Mouse (Mus musculus): ENCODE data around the gene H2-T3. TPM values are rescaled to one million over a fixed set of nuclear protein-coding genes. Genes with fewer than 3 reads are reported as not detected.
"Not testable (repeated sequence)": the region's sequence is repeated elsewhere in the genome, so short reads cannot be mapped to it uniquely, and the experiment has no call there.

Gene H2-T3
- polyA plus RNA-seq, 1 experiment from 2014 or later, result not detected

DNA sequence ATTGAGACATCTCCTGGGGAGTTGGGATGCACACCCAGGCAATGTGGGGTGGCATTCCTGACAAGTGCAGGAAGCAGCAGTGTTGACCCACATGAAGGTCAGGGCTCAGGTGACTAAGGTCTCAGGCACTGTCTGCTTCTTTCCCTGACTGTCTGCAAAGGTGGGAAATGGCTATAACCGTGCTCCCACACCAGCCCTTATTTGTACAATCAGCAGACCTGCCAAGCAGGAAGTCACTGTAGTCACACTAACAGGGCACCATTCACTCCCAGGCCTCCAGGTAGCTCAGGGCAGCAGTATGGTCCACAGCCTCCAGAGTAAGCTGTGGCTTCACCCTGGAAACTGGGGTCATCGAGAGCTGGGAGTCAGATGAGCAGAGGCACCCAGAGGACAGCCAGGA, 2.3 kb upstream of the H2-T3 start:
- no peak overlapping the region for H3K4me3 ChIP-seq (ENCODE audit: low read depth, low read length)
- ATAC-seq (ENCODE audit: insufficient read depth, low FRiP score, low TSS enrichment), result no peak
- no peak overlapping the region for H3K27ac ChIP-seq (ENCODE audit: low read depth, low read length)
- H3K36me3 ChIP-seq (ENCODE audit: control insufficient read depth, insufficient read depth, low read length), result no peaks in the 10 kb centered on the region
- WGBS, result 80% methylated on average over 2 of the region's 2 CpGs
- no peaks in the 10 kb centered on the region for H3K9me3 ChIP-seq (ENCODE audit: control insufficient read depth, low read length)
- peaks cover 10% of the 10 kb centered on the region for H3K27me3 ChIP-seq (ENCODE audit: control insufficient read depth, insufficient read depth, low read length)
- H3K9ac ChIP-seq (ENCODE audit: low read length), result no peak overlapping the region
- no peaks in the 10 kb centered on the region for H3K4me1 ChIP-seq (ENCODE audit: control insufficient read depth, insufficient read depth, low read length)
- no peak for DNase-seq (ENCODE audit: low spot score)
- H3K4me2 ChIP-seq (ENCODE audit: low read depth), result no peak overlapping the region

DNA sequence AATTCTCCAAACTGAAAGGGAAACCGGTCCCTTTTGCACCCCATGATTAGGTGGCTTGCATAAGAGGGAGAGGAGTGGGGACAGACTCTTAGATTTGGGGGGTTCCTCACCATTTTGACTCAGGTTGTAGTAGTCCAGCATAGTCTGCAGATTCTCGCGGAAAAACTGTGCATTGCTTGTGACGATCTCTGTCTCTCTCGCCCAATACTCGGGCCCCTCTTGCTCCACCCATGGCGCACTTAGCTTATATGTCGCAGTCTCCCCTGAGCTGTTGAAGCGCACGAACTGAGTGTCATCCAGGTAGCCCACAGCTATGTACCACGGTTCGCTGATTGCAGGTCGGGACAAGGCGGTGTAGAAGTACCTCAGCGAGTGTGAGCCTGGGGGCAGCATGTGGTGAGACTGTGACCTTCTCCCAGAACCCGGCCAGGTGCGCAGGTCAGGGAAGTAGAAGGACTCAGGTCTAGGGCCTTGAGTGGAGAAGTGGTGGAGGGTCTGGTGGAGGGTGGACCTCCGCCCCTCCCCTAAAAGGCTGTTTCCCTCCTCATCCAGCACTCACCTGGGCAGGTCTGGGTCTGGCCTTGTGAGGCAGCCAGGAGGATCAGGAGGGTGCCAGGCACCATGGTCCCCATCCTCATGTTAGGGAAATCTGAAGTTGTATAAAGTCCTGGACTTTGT, 457 bp downstream of the H2-T3 start:
- Histone ChIP-seq H3K9ac (ENCODE audit: low read length) (no peak overlapping the region), H3K27ac (ENCODE audit: low read depth, low read length) (no peak overlapping the region), H3K4me2 (ENCODE audit: low read depth) (no peak overlapping the region), H3K4me3 (ENCODE audit: low read depth, low read length) (no peak overlapping the region), H3K27me3 (ENCODE audit: control insufficient read depth, insufficient read depth, low read length) (peaks cover 10% of the 10 kb centered on the region), H3K36me3 (ENCODE audit: control insufficient read depth, insufficient read depth, low read length) (no peaks in the 10 kb centered on the region), H3K9me3 (ENCODE audit: control insufficient read depth, low read length) (no peaks in the 10 kb centered on the region), H3K4me1 (ENCODE audit: control insufficient read depth, insufficient read depth, low read length) (no peaks in the 10 kb centered on the region)
- no peak for ATAC-seq (ENCODE audit: insufficient read depth, low FRiP score, low TSS enrichment)
- WGBS, result 38% methylated on average over 18 of the region's 18 CpGs
- DNase-seq (ENCODE audit: low spot score), result no peak

DNA sequence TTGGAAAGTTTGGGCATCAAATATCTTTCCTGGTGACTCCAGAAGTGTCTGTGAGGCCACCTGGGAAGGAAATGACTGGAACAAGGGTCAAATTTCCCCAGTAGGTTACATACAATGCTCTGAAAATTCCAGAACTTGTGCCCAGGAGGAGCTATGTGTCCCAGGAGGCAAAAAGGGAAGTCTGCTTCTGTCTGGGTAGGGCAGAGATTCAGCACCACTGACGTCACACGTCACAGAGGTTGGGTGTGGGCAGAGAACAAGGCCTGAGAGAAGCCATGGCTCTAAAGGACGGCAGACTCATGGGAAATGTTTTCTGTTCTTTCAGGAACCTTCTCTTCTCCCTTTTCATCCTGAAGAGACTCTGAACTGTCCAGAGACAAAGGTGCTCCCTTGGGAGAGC, 2.5 kb downstream of the H2-T3 start:
- Histone ChIP-seq H3K4me2 (ENCODE audit: low read depth) (no peak overlapping the region), H3K4me3 (ENCODE audit: low read depth, low read length) (no peak overlapping the region), H3K27me3 (ENCODE audit: control insufficient read depth, insufficient read depth, low read length) (peaks cover 14% of the 10 kb centered on the region), H3K4me1 (ENCODE audit: control insufficient read depth, insufficient read depth, low read length) (no peaks in the 10 kb centered on the region), H3K9me3 (ENCODE audit: control insufficient read depth, low read length) (no peaks in the 10 kb centered on the region), H3K9ac (ENCODE audit: low read length) (no peak overlapping the region), H3K36me3 (ENCODE audit: control insufficient read depth, insufficient read depth, low read length) (no peaks in the 10 kb centered on the region), H3K27ac (ENCODE audit: low read depth, low read length) (no peak overlapping the region)
- 74% methylated on average over 3 of the region's 3 CpGs for WGBS
- ATAC-seq (ENCODE audit: insufficient read depth, low FRiP score, low TSS enrichment) (no peak), DNase-seq (ENCODE audit: low spot score) (no peak)

DNA sequence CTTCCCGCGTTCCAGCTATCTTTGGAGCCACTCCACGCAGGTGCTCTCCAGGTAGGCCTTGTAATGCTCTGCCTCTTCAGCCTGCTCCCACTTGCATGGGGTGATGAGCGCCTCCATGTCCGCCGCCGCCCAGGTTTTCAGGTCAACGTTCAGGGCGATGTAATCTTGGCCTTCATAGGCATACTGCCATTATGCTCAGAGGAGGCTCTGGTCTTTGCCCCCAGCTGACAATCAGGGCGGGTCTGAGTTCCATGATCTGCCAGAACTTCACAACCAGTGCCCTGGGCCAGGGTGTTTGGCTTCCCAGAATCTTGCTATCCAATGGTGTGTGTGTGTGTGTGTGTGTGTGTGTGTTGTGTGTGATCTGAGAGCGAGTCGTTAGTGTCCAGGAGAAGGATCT, 7.9 kb downstream of the H2-T3 start:
- no peaks in the 10 kb centered on the region for H3K9me3 ChIP-seq (ENCODE audit: control insufficient read depth, low read length)
- DNase-seq (ENCODE audit: low spot score) (no peak), ATAC-seq (ENCODE audit: insufficient read depth, low FRiP score, low TSS enrichment) (no peak)
- H3K36me3 ChIP-seq (ENCODE audit: control insufficient read depth, insufficient read depth, low read length), result no peaks in the 10 kb centered on the region
- H3K27ac ChIP-seq (ENCODE audit: low read depth, low read length), result no peak overlapping the region
- H3K4me2 ChIP-seq (ENCODE audit: low read depth), result no peak overlapping the region
- H3K4me3 ChIP-seq (ENCODE audit: low read depth, low read length), result no peak overlapping the region
- peaks cover 13% of the 10 kb centered on the region for H3K27me3 ChIP-seq (ENCODE audit: control insufficient read depth, insufficient read depth, low read length)
- H3K4me1 ChIP-seq (ENCODE audit: control insufficient read depth, insufficient read depth, low read length), result no peaks in the 10 kb centered on the region
- 77% methylated on average over 12 of the region's 12 CpGs for WGBS
- no peak overlapping the region for H3K9ac ChIP-seq (ENCODE audit: low read length)

DNA sequence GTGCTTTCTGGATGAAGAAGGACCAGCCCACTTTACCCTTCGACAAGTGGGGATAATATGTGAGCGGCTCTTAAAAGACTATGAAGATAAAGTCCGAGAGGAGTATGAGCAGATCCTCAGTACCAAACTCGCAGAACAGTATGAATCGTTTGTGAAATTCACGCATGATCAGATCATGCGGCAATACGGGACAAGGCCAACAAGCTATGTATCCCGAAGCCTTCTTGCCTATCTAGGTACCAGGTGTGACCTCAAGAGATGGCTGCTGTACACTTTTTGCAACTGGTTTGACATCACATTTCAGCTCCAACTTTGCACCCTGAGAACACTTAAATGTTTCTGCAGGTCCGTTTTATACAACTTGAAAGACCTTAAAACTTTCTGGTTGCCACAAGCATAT, 10.6 kb downstream of the H2-T3 start:
- peaks cover 13% of the 10 kb centered on the region for H3K27me3 ChIP-seq (ENCODE audit: control insufficient read depth, insufficient read depth, low read length)
- not testable (repeated sequence) for H3K36me3 ChIP-seq (ENCODE audit: control insufficient read depth, insufficient read depth, low read length); ATAC-seq (ENCODE audit: insufficient read depth, low FRiP score, low TSS enrichment); H3K4me1 ChIP-seq (ENCODE audit: control insufficient read depth, insufficient read depth, low read length); DNase-seq (ENCODE audit: low spot score); H3K9me3 ChIP-seq (ENCODE audit: control insufficient read depth, low read length); H3K4me2 ChIP-seq (ENCODE audit: low read depth); H3K9ac ChIP-seq (ENCODE audit: low read length); H3K4me3 ChIP-seq (ENCODE audit: low read depth, low read length); H3K27ac ChIP-seq (ENCODE audit: low read depth, low read length)
- 12% methylated on average over 10 of the region's 10 CpGs for WGBS

DNA sequence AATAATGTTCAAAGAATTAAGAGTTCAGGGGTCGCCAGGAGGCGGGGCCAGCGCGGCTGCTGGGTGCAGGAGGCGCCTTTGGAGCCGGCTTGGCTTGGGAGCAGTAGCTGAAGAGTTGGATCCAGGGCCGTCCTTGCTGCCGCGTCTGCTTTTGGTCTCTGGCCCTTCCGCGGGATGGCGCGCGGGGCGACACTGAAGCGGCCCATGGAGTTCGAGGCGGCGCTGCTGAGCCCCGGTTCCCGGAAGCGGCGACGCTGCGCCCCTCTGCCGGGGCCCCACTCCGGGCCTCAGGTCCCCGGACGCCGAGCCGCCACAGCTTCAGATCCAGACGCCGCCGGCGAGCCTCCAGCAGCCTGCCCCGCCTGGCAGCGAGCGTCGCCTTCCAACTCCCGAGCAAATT, 11.1 kb downstream of the H2-T3 start:
- Histone ChIP-seq H3K27me3 (ENCODE audit: control insufficient read depth, insufficient read depth, low read length) (peaks cover 13% of the 10 kb centered on the region), H3K9ac (ENCODE audit: low read length) (0 out of 2 replicates have a peak overlapping the region, but pooled peaks have one; percentile 14), H3K4me2 (ENCODE audit: low read depth) (peak overlapping the region; percentile 47), H3K4me3 (ENCODE audit: low read depth, low read length) (peak overlapping the region; percentile 31)
- H3K27ac ChIP-seq (ENCODE audit: low read depth, low read length); H3K36me3 ChIP-seq (ENCODE audit: control insufficient read depth, insufficient read depth, low read length); H3K9me3 ChIP-seq (ENCODE audit: control insufficient read depth, low read length); H3K4me1 ChIP-seq (ENCODE audit: control insufficient read depth, insufficient read depth, low read length): not testable (repeated sequence)
- under 1% methylated on average over 40 of the region's 40 CpGs for WGBS
- peak; percentile 49 for DNase-seq (ENCODE audit: low spot score)
- 0 out of 2 replicates have a peak, but pooled peaks have one; percentile 53 for ATAC-seq (ENCODE audit: insufficient read depth, low FRiP score, low TSS enrichment)

DNA sequence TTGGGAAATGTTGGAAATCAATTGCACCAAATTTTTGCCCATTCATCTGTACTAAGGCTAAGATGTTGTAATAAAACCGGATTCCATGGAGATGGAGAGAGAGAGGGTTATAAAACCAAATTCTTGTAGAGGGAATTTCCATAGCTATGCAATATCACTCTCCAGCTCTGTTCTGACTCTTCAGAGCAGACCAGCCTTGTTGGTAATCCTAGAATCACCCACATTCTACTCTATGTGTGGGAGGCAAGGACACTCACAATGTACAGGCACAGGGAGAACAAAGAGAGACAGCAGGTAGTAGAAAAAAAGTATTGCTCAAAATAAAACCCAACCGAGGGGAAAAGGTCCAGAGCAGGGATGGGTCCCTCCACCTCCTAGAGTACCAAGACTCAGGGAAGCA, 14.0 kb downstream of the H2-T3 start:
- not testable (repeated sequence) for H3K4me2 ChIP-seq (ENCODE audit: low read depth); H3K27me3 ChIP-seq (ENCODE audit: control insufficient read depth, insufficient read depth, low read length); H3K27ac ChIP-seq (ENCODE audit: low read depth, low read length); ATAC-seq (ENCODE audit: insufficient read depth, low FRiP score, low TSS enrichment); H3K9ac ChIP-seq (ENCODE audit: low read length); H3K9me3 ChIP-seq (ENCODE audit: control insufficient read depth, low read length); H3K4me3 ChIP-seq (ENCODE audit: low read depth, low read length); DNase-seq (ENCODE audit: low spot score); H3K36me3 ChIP-seq (ENCODE audit: control insufficient read depth, insufficient read depth, low read length); H3K4me1 ChIP-seq (ENCODE audit: control insufficient read depth, insufficient read depth, low read length)
- no CpG with 5 or more reads among the region's 2 CpGs for WGBS

DNA sequence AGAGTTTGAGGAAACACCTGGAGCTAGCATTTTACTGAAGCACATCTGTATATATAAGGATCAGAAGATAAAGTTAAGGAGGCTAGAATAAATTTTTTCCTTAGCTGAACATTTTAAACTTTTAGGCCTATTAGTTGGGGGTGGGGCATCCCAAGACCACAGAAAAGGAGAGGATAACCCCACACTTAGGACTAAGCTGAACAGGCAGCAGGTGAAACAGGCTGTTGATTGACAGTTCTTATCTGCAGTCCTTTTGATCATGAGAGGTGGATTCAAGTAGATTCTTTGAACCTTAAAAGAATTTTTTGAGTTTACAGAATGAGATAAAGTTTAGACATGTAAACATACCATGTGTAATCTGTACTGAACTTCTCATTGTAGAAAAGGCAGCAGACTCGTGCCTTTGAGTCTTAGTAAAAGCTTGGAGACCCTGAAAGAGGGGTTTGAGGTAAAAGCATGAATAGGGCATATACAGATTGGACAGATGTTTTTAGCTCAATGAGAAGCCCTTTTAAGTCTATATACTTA, 19.7 kb downstream of the H2-T3 start:
- Histone ChIP-seq H3K4me3 (ENCODE audit: low read depth, low read length) (no peak overlapping the region), H3K4me2 (ENCODE audit: low read depth) (no peak overlapping the region), H3K4me1 (ENCODE audit: control insufficient read depth, insufficient read depth, low read length) (no peaks in the 10 kb centered on the region), H3K36me3 (ENCODE audit: control insufficient read depth, insufficient read depth, low read length) (no peaks in the 10 kb centered on the region), H3K27ac (ENCODE audit: low read depth, low read length) (no peak overlapping the region), H3K9me3 (ENCODE audit: control insufficient read depth, low read length) (no peaks in the 10 kb centered on the region), H3K9ac (ENCODE audit: low read length) (no peak overlapping the region), H3K27me3 (ENCODE audit: control insufficient read depth, insufficient read depth, low read length) (peaks cover 43% of the 10 kb centered on the region)
- ATAC-seq (ENCODE audit: insufficient read depth, low FRiP score, low TSS enrichment) (no peak), DNase-seq (ENCODE audit: low spot score) (no peak)
- WGBS, result 43% methylated on average over 1 of the region's 1 CpGs

DNA sequence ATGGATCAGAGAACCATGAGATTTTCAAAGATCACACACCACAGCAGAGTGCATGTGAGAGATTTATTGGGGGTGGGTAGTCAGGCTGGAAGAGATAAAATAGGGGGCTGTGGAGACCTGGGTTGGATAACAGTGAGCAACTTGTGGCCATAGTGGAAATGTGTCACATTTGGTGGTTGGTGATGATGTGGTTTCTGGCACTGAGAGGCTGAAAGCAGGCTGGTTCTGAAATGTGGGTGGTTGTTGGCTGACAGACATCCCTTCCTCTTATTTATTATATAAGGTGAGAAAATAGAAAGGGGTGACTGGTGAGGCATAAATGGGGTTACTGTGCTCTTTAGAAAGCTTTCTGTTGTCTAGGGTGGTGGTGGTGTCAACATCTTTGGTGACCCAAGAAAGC, 20.3 kb downstream of the H2-T3 start:
- Histone ChIP-seq H3K36me3 (ENCODE audit: control insufficient read depth, insufficient read depth, low read length) (no peaks in the 10 kb centered on the region), H3K27ac (ENCODE audit: low read depth, low read length) (no peak overlapping the region), H3K4me1 (ENCODE audit: control insufficient read depth, insufficient read depth, low read length) (no peaks in the 10 kb centered on the region), H3K4me3 (ENCODE audit: low read depth, low read length) (no peak overlapping the region), H3K4me2 (ENCODE audit: low read depth) (no peak overlapping the region), H3K27me3 (ENCODE audit: control insufficient read depth, insufficient read depth, low read length) (peaks cover 49% of the 10 kb centered on the region), H3K9ac (ENCODE audit: low read length) (no peak overlapping the region), H3K9me3 (ENCODE audit: control insufficient read depth, low read length) (no peaks in the 10 kb centered on the region)
- no peak for DNase-seq (ENCODE audit: low spot score)
- ATAC-seq (ENCODE audit: insufficient read depth, low FRiP score, low TSS enrichment), result no peak

Measured in neural tube, embryonic 11.5 days (tissue).